Mouse (Mus musculus) CD4-positive, CD25-positive, alpha-beta regulatory T cell, adult 2 months (primary cell): ENCODE measurements around the gene Rtn1.
"Not testable (repeated sequence)": the region's sequence is repeated elsewhere in the genome, so short reads cannot be mapped to it uniquely, and the experiment has no call there.

Experiments used
- DNase-seq: peaks from one replicate; pipeline ENCODE4 v3.0.0-alpha.2; 2012; ENCODE audit warnings: low read depth, low spot score

Gene Rtn1

DNA sequence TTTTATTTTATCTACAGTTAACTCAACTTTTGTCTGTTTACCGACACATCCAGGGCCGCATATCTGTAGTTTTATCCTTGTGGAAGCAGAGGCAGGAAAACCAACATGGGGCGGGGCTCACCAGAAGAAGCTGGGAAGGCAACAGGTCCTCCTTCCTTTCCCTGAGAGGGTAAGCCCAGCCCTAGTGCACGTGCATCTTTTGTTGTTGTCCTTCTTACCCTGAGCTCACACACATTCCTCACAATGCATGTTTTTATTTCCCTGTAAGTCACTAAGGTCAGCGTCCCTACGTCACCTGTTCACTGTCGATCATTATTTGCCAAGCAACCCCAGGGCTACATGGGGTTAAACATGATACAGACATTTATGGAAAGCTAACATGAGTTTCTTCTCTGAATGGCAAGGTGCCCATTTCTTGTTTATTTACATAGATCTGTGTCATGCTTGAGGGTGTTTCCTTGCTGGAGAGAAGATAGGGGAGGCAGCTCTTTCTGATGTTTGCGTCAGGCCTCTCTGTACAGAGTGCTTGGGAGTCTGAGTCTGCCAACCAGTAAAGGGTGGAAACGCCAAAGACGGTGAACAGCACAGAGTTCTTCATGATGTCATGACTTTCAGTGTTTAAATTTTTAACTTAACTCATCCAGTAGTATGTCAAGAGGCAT is 84.5 kb downstream of the Rtn1 start:
- DNase-seq, result no peak

GRCm38 (mm10) chr12:72323778-72324177 is 85.1 kb downstream of the Rtn1 start:
- no peak for DNase-seq

DNA sequence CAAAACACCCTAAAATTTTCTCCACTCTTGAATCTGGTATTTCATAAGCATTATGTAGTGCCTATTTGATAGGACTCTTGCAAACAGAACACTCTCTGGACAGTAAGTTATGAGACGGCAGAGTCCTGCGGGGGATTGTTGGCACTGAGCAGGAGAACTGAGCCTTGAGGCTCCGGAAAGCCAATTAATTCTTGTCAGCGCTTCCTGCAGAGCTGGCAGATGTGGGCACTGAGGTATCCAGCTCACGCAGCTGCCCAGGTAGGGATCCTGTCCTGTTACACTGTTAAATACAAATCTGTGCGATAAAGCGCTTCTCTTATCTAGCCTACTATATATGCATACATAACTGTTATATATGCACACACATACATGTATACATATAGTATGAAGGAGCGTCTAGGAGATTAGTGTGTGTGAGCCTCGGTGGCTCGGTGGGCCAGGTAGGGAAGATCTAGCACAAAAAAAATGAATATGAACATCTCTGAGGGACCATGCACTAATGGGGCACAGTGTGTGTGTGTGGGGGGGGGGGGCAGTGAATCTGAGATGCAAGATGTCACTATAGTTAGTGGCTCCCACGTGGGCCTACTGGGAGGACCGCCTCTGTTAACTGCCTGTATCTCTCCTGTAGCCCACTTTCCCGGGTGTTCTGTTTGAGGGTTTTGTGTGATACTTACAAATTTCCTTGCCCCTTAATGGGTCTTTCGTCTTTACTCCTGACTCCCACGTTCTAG is 93.0 kb downstream of the Rtn1 start:
- DNase-seq, result no peak

DNA sequence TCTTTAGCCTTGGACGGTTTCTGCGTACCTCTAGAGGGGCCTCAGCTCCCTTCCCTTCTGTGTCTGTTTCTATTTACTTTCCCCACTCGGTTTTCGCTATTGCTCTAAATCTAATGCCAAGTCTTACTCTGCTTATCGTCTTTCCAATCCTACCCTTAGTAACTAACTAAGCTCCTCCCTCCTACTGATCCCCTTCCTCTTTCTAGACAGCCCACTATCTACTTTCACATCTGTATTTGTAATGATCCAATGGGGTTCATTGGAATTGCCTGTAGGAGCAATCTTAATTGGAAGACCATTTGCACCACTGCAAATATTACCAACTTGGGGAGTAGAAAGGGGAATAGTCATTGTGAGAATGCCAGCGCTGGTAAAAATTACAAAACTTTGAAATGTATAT is 98.0 kb downstream of the Rtn1 start:
- DNase-seq, result no peak

GRCm38 (mm10) chr12:72308506-72308905 is 100.3 kb downstream of the Rtn1 start:
- no peak for DNase-seq

DNA sequence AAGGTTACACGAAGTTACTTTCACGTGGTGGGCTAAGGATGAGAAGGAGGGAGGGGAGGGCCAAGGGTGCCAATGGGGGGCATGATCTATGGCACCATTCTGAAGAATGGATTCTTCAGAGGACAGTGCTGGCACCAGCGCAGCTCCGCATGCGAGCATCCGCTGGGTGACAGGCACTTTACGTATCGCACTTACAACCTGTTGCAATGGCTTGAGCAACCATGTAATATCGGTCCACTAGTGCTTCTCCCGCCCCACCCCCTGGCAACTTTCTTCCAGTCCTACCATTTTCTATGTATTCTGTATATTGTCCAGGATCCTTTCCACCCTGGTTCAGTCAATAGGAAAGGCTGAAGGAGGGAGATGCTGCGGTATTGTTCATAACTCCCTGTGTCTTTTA is 102.6 kb downstream of the Rtn1 start:
- no peak for DNase-seq

DNA sequence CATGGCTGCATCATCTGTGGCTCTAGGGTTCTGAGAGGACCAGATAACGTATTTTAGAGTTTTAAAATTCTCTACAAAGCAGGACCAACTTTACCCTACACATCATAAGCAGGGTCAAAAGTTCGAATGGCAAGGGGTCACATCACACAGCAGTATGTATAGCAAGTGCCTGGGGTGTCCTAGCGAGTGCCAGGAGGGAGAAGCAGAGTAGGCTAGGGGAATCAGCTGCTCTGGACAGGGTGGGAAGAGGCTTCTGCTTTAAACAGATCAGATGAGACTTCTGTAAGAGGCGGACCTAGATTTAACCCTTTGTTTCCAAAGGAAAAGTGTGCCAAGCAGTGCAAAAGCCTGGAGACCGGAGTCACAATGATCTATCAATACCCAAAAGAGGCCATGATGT is 103.4 kb downstream of the Rtn1 start:
- DNase-seq, result no peak

DNA sequence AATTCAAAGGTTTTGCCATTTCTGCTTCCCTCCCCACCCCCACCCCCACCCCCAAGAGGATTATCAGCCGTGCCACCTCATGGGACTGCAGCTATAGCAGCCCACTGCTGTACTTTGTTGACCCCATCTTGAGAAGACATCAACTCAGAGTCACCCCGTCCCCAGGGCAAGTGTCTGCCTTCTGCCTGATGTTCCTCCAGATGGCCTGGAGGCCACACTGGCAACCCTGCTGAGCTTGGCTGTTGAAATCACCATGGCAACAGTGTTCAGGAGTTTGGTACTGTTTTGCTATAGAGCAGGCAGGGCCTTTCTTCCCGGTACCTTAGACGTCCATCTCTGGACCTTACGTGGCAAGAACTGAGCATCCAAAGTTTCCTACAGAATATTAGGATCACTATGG is 103.9 kb downstream of the Rtn1 start:
- no peak for DNase-seq

GRCm38 (mm10) chr12:72304347-72304688 is 104.5 kb downstream of the Rtn1 start:
- DNase-seq, result no peak

GRCm38 (mm10) chr12:72303624-72304346 is 105.1 kb downstream of the Rtn1 start:
- DNase-seq, result no peak

DNA sequence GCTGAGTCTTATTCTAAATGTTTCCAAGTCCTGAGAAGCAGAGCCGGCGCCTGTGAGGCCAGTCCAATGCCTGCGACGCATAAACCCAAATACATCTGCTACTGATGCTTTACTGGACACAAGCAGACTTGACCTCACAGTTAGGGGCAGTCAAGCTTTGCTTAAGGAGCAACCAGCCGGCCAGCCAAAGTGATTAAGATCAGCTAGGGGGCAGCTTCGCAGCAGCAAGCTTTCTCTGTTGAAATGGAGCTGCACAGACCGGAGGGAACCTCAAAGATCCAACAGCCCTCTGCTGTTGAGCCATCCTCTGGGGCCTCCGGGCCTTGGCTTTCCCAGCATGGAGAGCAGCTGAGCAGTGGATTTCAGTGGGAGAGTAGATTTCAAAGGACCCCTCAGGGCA is 107.4 kb downstream of the Rtn1 start:
- DNase-seq, result no peak

DNA sequence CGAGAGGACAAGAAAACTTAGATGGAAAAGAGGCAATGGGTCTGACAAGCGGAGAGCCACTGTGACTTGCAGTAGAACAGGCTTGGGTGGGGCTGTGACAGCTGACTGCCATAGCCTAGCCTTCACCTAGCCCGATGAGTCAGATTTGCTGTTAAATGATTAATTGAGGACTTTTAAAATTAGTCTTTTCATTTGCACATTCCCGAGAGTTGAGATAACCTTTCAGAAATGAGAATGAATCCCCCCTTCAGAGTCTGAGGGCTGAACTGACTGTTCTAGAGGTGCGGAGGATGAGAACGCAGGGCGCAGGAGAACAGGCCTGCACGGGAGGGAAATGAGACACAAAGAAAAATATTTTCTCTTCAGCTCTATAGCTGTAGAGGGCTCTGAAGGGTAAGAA is 107.9 kb downstream of the Rtn1 start:
- no peak for DNase-seq

- no peak for DNase-seq
Observed at GRCm38 (mm10) chr12:72298222-72298621, 110.6 kb downstream of the Rtn1 start.

- no peak for DNase-seq
Observed at GRCm38 (mm10) chr12:72296552-72296951, 112.3 kb downstream of the Rtn1 start.

DNA sequence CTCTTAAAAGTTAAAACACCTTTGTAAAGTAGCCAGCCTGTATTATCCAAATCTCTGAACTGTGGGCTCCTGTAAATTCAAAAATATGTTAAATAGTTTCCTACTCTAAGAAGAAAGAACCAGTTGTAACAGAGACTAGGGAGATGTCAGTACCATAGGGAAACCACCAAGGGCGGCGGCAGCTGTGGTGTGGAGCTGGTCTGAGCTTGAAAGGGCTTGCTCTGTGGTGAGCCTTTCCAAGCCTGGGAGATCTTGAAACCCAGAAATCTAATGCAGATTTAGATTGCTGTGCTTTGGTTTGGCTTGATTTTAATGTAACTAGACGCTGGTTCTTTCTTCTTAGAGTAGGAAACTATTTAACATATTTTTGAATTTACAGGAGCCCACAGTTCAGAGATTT is 115.7 kb downstream of the Rtn1 start:
- DNase-seq, result not testable (repeated sequence)

- no peak for DNase-seq
Observed at GRCm38 (mm10) chr12:72292566-72292965, 116.3 kb downstream of the Rtn1 start.

GRCm38 (mm10) chr12:72291266-72291665 is 117.6 kb downstream of the Rtn1 start:
- no peak for DNase-seq

GRCm38 (mm10) chr12:72288215-72288614 is 120.6 kb downstream of the Rtn1 start:
- no peak for DNase-seq

- DNase-seq, result no peak
Observed at GRCm38 (mm10) chr12:72287332-72288004, 121.4 kb downstream of the Rtn1 start.

- DNase-seq, result no peak
Observed at GRCm38 (mm10) chr12:72285366-72286345, 123.2 kb downstream of the Rtn1 start.

GRCm38 (mm10) chr12:72284576-72284975 is 124.3 kb downstream of the Rtn1 start:
- no peak for DNase-seq
